Mouse (Mus musculus): ENCODE data around the gene Atp5f1. TPM values are rescaled to one million over a fixed set of nuclear protein-coding genes. Genes with fewer than 3 reads are reported as not detected.

Atp5f1 gene
- polyA plus RNA-seq, 1 experiment = 1,422 TPM

DNA sequence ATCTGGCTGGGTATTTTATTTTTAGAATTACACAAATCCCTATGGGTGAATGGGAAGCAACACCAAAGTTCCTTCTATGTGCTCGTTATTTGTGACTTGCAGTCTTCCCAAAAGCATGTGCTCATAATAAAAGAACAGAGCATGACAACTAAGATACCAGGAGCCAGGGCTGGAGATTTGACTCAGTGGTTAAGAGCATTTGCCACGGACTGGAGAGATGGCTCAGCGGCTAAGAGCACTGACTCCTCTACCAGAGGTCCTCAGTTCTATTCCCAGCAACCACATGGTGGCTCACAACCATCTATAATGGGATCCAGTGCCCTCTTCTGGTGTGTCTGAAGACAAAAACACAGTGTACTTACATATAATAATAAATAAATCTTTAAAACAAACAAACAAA, 63.1 kb downstream of the Atp5f1 start:
- WGBS = 82% methylated on average over 3 of the region's 3 CpGs
- no peak overlapping the region for H3K4me3 ChIP-seq (ENCODE audit: insufficient read depth, low read depth, low read length)
- no peak for TF ChIP-seq POLR2A (IDR thresholded peaks at IDR 0.05; ENCODE audit: insufficient read depth, low read depth, low read length)
- no peak for TF ChIP-seq CTCF (IDR thresholded peaks at IDR 0.05; ENCODE audit: insufficient read depth, low read depth, low read length)

DNA sequence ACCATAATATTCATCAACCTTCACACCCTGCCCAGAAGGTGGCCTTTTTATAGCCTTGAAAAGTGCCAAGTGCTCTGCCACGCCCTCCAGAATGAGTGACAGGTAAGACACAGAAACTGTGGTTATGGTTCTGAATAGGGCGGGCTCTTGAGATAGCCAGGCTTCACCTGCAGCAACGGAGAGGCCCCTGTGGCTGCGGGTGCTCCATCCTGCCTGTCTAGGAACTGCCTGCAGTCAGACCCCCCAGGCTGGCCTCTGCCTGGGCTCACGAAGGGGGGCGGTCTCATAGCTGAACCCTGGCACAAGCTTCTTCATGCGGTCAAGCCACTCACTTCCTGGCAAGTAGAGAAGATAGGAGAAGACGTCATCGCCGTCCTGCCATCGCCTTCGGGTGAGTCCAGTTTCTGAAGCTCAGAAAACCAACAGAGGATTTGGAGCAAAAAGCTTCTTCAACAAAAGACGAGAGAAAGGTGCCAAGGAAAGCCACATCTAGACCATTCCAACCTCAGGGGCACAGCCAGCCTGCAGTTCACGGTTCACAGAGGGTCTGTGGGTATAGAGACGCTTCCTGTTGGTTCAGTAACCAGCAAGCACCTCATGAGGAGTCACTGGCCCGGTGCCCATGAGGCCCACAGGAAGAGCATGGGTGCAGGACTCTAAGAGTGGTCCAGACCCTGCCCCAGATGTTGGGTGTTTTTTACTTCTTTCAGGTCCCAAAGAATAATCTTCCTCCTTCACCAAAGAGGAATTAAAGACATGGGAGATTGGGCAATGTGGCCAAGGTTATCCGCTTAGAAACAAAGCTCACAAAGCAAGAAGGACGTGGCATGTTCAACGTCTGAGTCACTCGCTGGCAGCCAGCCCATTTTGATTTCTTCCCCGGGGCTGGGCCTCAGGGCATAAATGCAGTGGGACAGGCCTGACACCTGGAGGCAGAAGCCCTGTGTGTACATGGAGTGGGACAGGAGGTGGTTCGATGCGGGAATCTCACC, 65.0 kb downstream of the Atp5f1 start:
- Histone ChIP-seq H3K27ac (ENCODE audit: insufficient read depth, low read depth, low read length) (no peak overlapping the region), H3K4me3 (ENCODE audit: insufficient read depth, low read depth, low read length) (no peak overlapping the region), H3K4me1 (ENCODE audit: control insufficient read depth, insufficient read depth, low read length) (peaks cover 30% of the 10 kb centered on the region)
- 63% methylated on average over 23 of the region's 23 CpGs for WGBS
- TF ChIP-seq CTCF (IDR thresholded peaks at IDR 0.05; ENCODE audit: insufficient read depth, low read depth, low read length) = peak; percentile 60
- TF ChIP-seq POLR2A (IDR thresholded peaks at IDR 0.05; ENCODE audit: insufficient read depth, low read depth, low read length) = no peak

More for the DNA sequence above, 63.1 kb downstream of the Atp5f1 start:
- Histone ChIP-seq H3K27ac (ENCODE audit: insufficient read depth, low read depth, low read length) (no peak overlapping the region), H3K4me1 (ENCODE audit: control insufficient read depth, insufficient read depth, low read length) (peaks cover 30% of the 10 kb centered on the region)

DNA sequence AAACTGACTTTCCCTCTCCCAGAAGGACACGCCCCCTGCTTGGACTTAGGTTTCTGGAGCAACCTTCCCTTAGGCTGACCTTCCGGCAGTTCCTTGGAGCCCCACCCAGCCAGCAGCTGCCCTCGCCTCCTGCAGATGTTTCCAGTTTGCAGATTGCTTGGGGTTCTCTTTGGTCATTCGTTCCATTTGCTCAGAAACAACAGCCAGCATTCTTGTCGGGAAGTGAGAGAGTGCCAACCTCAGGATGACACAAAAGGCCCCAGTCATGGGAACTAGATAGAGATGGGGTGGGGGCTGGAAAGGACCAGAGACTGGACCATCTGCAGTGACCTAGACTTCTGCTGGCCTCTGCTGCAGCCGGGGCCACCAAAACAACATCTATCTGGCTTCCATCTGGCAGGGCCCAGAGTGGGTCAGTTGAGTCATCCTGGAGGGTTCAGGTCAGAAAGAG, 65.9 kb downstream of the Atp5f1 start:
- WGBS = 60% methylated on average over 6 of the region's 6 CpGs
- Histone ChIP-seq H3K4me3 (ENCODE audit: insufficient read depth, low read depth, low read length) (no peak overlapping the region), H3K27ac (ENCODE audit: insufficient read depth, low read depth, low read length) (no peak overlapping the region), H3K4me1 (ENCODE audit: control insufficient read depth, insufficient read depth, low read length) (peaks cover 30% of the 10 kb centered on the region)
- TF ChIP-seq POLR2A (IDR thresholded peaks at IDR 0.05; ENCODE audit: insufficient read depth, low read depth, low read length) (no peak), CTCF (IDR thresholded peaks at IDR 0.05; ENCODE audit: insufficient read depth, low read depth, low read length) (no peak)

Other genes with a start within 250 kb of the Atp5f1 start
- gene Rap1a, start 158.8 kb downstream of the Atp5f1 start, polyA plus RNA-seq (2012; ENCODE audit: insufficient read depth, insufficient read length, low replicate concordance, missing spikeins) = not detected in 2 replicates
- not detected in 2 replicates for gene Adora3, start 89.2 kb downstream of the Atp5f1 start, polyA plus RNA-seq (2012; ENCODE audit: insufficient read depth, insufficient read length, low replicate concordance, missing spikeins)
- gene Tmigd3, start 89.2 kb downstream of the Atp5f1 start, polyA plus RNA-seq (2012; ENCODE audit: insufficient read depth, insufficient read length, low replicate concordance, missing spikeins) = not detected in 2 replicates
- gene I830077J02Rik, start 27.4 kb downstream of the Atp5f1 start, polyA plus RNA-seq (2012; ENCODE audit: insufficient read depth, insufficient read length, low replicate concordance, missing spikeins) = not detected in 2 replicates
- not detected in 2 replicates for gene Wdr77, start 730 bp downstream of the Atp5f1 start, polyA plus RNA-seq (2012; ENCODE audit: insufficient read depth, insufficient read length, low replicate concordance, missing spikeins)
- not detected in 2 replicates for gene Ovgp1, start 13.6 kb upstream of the Atp5f1 start, polyA plus RNA-seq (2012; ENCODE audit: insufficient read depth, insufficient read length, low replicate concordance, missing spikeins)
- not detected in 2 replicates for gene Pifo, start 54.5 kb upstream of the Atp5f1 start, polyA plus RNA-seq (2012; ENCODE audit: insufficient read depth, insufficient read length, low replicate concordance, missing spikeins)
- gene Chil5, start 72.7 kb upstream of the Atp5f1 start, polyA plus RNA-seq (2012; ENCODE audit: insufficient read depth, insufficient read length, low replicate concordance, missing spikeins) = not detected in 2 replicates
- gene Chia1, start 153.1 kb upstream of the Atp5f1 start, polyA plus RNA-seq (2012; ENCODE audit: insufficient read depth, insufficient read length, low replicate concordance, missing spikeins) = not detected in 2 replicates
- gene Chil3, start 207.5 kb upstream of the Atp5f1 start, polyA plus RNA-seq (2012; ENCODE audit: insufficient read depth, insufficient read length, low replicate concordance, missing spikeins) = not detected in 2 replicates